Comparison of ENCODE assay signal across 10 mouse cellular contexts in the genomic region with DNA sequence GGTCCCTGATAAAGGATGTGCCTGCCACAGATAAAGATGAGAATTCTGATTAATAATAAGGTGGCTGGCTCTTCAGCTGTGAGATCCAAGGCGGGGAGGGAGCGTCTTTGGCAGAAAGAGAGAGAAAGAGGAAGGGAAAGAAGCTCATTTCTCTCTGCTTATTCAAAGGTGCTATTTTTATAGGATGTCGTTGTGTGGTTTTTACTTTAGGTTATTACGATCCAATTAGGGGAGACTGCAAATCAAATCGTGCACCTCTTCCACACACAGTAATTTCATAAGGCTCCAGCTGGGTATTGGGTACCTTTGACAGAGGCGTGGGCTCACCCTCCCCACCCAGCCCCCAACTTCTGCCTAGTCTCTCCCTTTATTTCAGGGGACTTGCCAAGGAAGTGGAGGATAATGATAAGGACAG. TPM values are rescaled to one million over a fixed set of nuclear protein-coding genes. Genes with fewer than 3 reads are reported as not detected.
DNase-seq lines count a peak whose midpoint lies in the region; ATAC-seq and TF ChIP-seq lines count a peak whose summit lies in the region.
"Had no signal": no experiment of that assay in that cellular context is flagged by ENCODE, and none has a peak within 500 bp of the region (broad histone marks: within the 10 kb centered on the region; RNA-seq: fewer than 3 reads in every experiment).

No protein-coding gene starts in this region.

- no peak overlapping the region for H3K27ac ChIP-seq in heart, embryonic 15.5 days
- peak overlapping the region; percentile 99 for H3K27ac ChIP-seq in cortical plate, adult 2 months (ENCODE audit: insufficient read depth, low read length)
- 0 out of 2 replicates have a peak overlapping the region, but pooled peaks have one; percentile 77 for H3K27ac ChIP-seq in hindbrain, embryonic 12.5 days
- H3K27ac ChIP-seq in midbrain, embryonic 14.5 days (replicated peaks; ENCODE audit: low read depth, low read length): peak overlapping the region; percentile 91
- H3K27ac ChIP-seq: liver, embryonic 13.5 days had no signal

- DNase-seq in heart, adult 18-20 months: no peak
- DNase-seq in midbrain, embryonic 14.5 days: peak; percentile 61
- no peak for DNase-seq in urinary bladder, postnatal 36 days (ENCODE audit: low spot score in 2 of 2)
- no peak for DNase-seq in adrenal gland, postnatal 4 days (ENCODE audit: low spot score in 2 of 2)
- DNase-seq in adrenal gland, postnatal 25 days: no peak
- DNase-seq: liver, embryonic 13.5 days had no signal

- 0 out of 2 replicates have a peak overlapping the region, but pooled peaks have one; percentile 45 for H3K4me3 ChIP-seq in heart, embryonic 15.5 days
- H3K4me3 ChIP-seq in cortical plate, adult 2 months (ENCODE audit: insufficient read depth, low read length): peak overlapping the region; percentile 71
- peak overlapping the region; percentile 53 for H3K4me3 ChIP-seq in hindbrain, embryonic 12.5 days
- H3K4me3 ChIP-seq in midbrain, embryonic 14.5 days (replicated peaks; ENCODE audit: low read depth, low read length): peak overlapping the region; percentile 61
- H3K4me3 ChIP-seq: liver, embryonic 13.5 days had no signal

- peak overlapping the region; percentile 76 for H3K4me2 ChIP-seq in heart, embryonic 15.5 days
- peak overlapping the region; percentile 83 for H3K4me2 ChIP-seq in hindbrain, embryonic 12.5 days (replicated peaks)
- peak overlapping the region; percentile 68 for H3K4me2 ChIP-seq in midbrain, embryonic 14.5 days (ENCODE audit: low read length)

- TF ChIP-seq CTCF in cortical plate, adult 2 months (IDR thresholded peaks at IDR 0.05; ENCODE audit: extremely low read depth, insufficient read depth, low read length): no peak

- TF ChIP-seq POLR2A in cortical plate, adult 2 months (IDR thresholded peaks at IDR 0.05; ENCODE audit: extremely low read depth, insufficient read depth, low read length): 0 out of 2 replicates have a peak, but pooled peaks have one; percentile 18

- no peak overlapping the region for H3K9ac ChIP-seq in heart, embryonic 15.5 days
- H3K9ac ChIP-seq in hindbrain, embryonic 12.5 days: peak overlapping the region; percentile 78
- peak overlapping the region; percentile 88 for H3K9ac ChIP-seq in midbrain, embryonic 14.5 days (replicated peaks; ENCODE audit: low read length)
- H3K9ac ChIP-seq: liver, embryonic 13.5 days had no signal

- no peaks in the 10 kb centered on the region for H3K9me3 ChIP-seq in heart, embryonic 15.5 days (replicated peaks)
- no peaks in the 10 kb centered on the region for H3K9me3 ChIP-seq in hindbrain, embryonic 12.5 days (replicated peaks)
- H3K9me3 ChIP-seq in midbrain, embryonic 14.5 days (ENCODE audit: control insufficient read depth, low read length): no peaks in the 10 kb centered on the region
- H3K9me3 ChIP-seq: liver, embryonic 13.5 days had no signal

- no peak for ATAC-seq in heart, embryonic 15.5 days (replicated peaks; ENCODE audit: insufficient number of reproducible peaks, insufficient read depth, low FRiP score, low read depth)
- ATAC-seq in hindbrain, embryonic 12.5 days (ENCODE audit: low FRiP score): peak; percentile 58
- peak; percentile 56 for ATAC-seq in midbrain, embryonic 14.5 days (ENCODE audit: low FRiP score, low TSS enrichment)

- H3K27me3 ChIP-seq in heart, embryonic 15.5 days: peaks cover 9% of the 10 kb centered on the region
- no peaks in the 10 kb centered on the region; the same call in 1 of the 2 replicates for H3K27me3 ChIP-seq in hindbrain, embryonic 12.5 days
- no peaks in the 10 kb centered on the region for H3K27me3 ChIP-seq in midbrain, embryonic 14.5 days (ENCODE audit: control insufficient read depth, insufficient read depth, low read length)
- H3K27me3 ChIP-seq: CH12.LX had no signal

- H3K36me3 ChIP-seq in heart, embryonic 15.5 days: no peaks in the 10 kb centered on the region
- H3K36me3 ChIP-seq in hindbrain, embryonic 12.5 days: no peaks in the 10 kb centered on the region
- H3K36me3 ChIP-seq in midbrain, embryonic 14.5 days (ENCODE audit: control insufficient read depth, insufficient read depth, low read length): no peaks in the 10 kb centered on the region
- H3K36me3 ChIP-seq: liver, embryonic 13.5 days had no signal

- WGBS in heart, embryonic 15.5 days: 15% methylated on average over 6 of the region's 6 CpGs
- 12% methylated on average over 6 of the region's 6 CpGs for WGBS in hindbrain, embryonic 12.5 days
- 20% methylated on average over 6 of the region's 6 CpGs for WGBS in midbrain, embryonic 14.5 days

- peaks cover 8% of the 10 kb centered on the region for H3K4me1 ChIP-seq in heart, embryonic 15.5 days (replicated peaks)
- no peaks in the 10 kb centered on the region; the same call in 1 of the 2 replicates for H3K4me1 ChIP-seq in cortical plate, adult 2 months (ENCODE audit: control insufficient read depth, insufficient read depth, low read length)
- H3K4me1 ChIP-seq in hindbrain, embryonic 12.5 days: no peaks in the 10 kb centered on the region
- H3K4me1 ChIP-seq in midbrain, embryonic 14.5 days (ENCODE audit: control insufficient read depth, insufficient read depth, low read length): peaks cover 13% of the 10 kb centered on the region; the same call in 1 of the 2 replicates
- H3K4me1 ChIP-seq: liver, embryonic 13.5 days had no signal

RNA-seq across cellular contexts. Expression of a gene that starts 1.0 kb away (rescaled TPM):
- 0.27 TPM in 1 of 2 replicates, not detected in the other for polyA plus RNA-seq in heart, embryonic 15.5 days (2015; fragmentation: Nextera tagmentation; extraction: Ambion mirVana)
- total RNA-seq in heart, adult 18-20 months (2021): not detected
- 30.7 and 34.8 TPM in 2 replicates for polyA plus RNA-seq in cortical plate, adult 2 months (2012; rRNA removed)
- 5.9 and 6.1 TPM in 2 replicates for polyA plus RNA-seq in hindbrain, embryonic 12.5 days (2016; fragmentation: Nextera tagmentation; extraction: Ambion mirVana)
- polyA plus RNA-seq in midbrain, embryonic 14.5 days (2014; fragmentation: Nextera tagmentation; extraction: Ambion mirVana): 22.8 and 24.4 TPM in 2 replicates
- 1 to 10 TPM in 1 of 2 experiments, under 1 TPM in 1; 0.68 to 1.1 TPM for total RNA-seq in adrenal gland, postnatal 4 days (2021)
- not detected in 2 replicates for total RNA-seq in adrenal gland, postnatal 25 days (2021)
- total RNA-seq: CH12.LX had no signal
- polyA plus RNA-seq: liver, embryonic 13.5 days had no signal
